Mouse (Mus musculus) layer of hippocampus, postnatal 10 days (tissue): ENCODE measurements around the gene Gm20605. TPM values are rescaled to one million over a fixed set of nuclear protein-coding genes. Genes with fewer than 3 reads are reported as not detected.
A peak's percentile ranks its signal among the peaks of the same experiment; 100 is the strongest.

Experiments
- DNase-seq, 2 experiments: peaks; one replicate each; pipeline ENCODE4 v3.0.0; 2021; ENCODE audit warnings: low spot score in 2 of 2
- long read RNA-seq: library from polyadenylated mRNA; stranded (forward); transcript quantifications from one replicate; pipeline ENCODE4 v2.0.0, GENCODE M21; 2023
- total RNA-seq, 2 experiments: library from RNA; stranded (reverse); gene quantifications; 2 replicates each; pipeline ENCODE4 v1.2.3; 2021

Gm20605 gene
- total RNA-seq: 1 to 10 TPM; 8.7 to 8.9 TPM
- long read RNA-seq, full-length matches to known transcripts: 1 of 9 reads
- long read RNA-seq, partial matches to known transcripts: 0 of 9 reads
- long read RNA-seq, other reads (novel, unspliced or antisense): 8 of 9 reads

- DNase-seq: peak; percentile 96 to 97
Measured at GRCm38 (mm10) chr5:137628498-137629305, at the start of gene Gm20605, which contains the start of the genes Fbxo24 and Lrch4. Gene Gm20605, plus strand, starts transcription at chr5:137629175. Gene Fbxo24, minus strand, starts transcription at chr5:137629002. Gene Lrch4, plus strand, starts transcription at chr5:137629121.

GRCm38 (mm10) chr5:137580246-137580645 is 48.7 kb upstream of the Gm20605 start:
- DNase-seq: no peak

GRCm38 (mm10) chr5:137582702-137583101 is 46.3 kb upstream of the Gm20605 start:
- no peak for DNase-seq

GRCm38 (mm10) chr5:137583670-137584169 is 45.3 kb upstream of the Gm20605 start:
- peak; percentile 64 to 75 for DNase-seq

- peak; percentile 67 to 75 for DNase-seq
Measured at GRCm38 (mm10) chr5:137584976-137585375, 44.0 kb upstream of the Gm20605 start.

GRCm38 (mm10) chr5:137590507-137590906 is 38.5 kb upstream of the Gm20605 start:
- no peak for DNase-seq

GRCm38 (mm10) chr5:137595921-137596320 is 33.1 kb upstream of the Gm20605 start:
- no peak for DNase-seq

GRCm38 (mm10) chr5:137596601-137597261 is 32.2 kb upstream of the Gm20605 start:
- no peak for DNase-seq

GRCm38 (mm10) chr5:137597625-137598024 is 31.4 kb upstream of the Gm20605 start:
- DNase-seq: no peak

GRCm38 (mm10) chr5:137598100-137598826 is 30.7 kb upstream of the Gm20605 start:
- no peak for DNase-seq

GRCm38 (mm10) chr5:137599600-137599999 is 29.4 kb upstream of the Gm20605 start:
- no peak for DNase-seq

- DNase-seq: no peak
Measured at GRCm38 (mm10) chr5:137600281-137600618, 28.7 kb upstream of the Gm20605 start.

GRCm38 (mm10) chr5:137600619-137601364 is 28.2 kb upstream of the Gm20605 start, which contains the start of gene Mospd3:
Gene Mospd3, minus strand, starts transcription at chr5:137601058.
- DNase-seq: peak; percentile 95 to 96

GRCm38 (mm10) chr5:137601365-137601729 is 27.6 kb upstream of the Gm20605 start:
- DNase-seq: no peak

- DNase-seq: no peak
Measured at GRCm38 (mm10) chr5:137607860-137608653, 20.9 kb upstream of the Gm20605 start.

GRCm38 (mm10) chr5:137608654-137609190 is 20.3 kb upstream of the Gm20605 start:
- no peak for DNase-seq

GRCm38 (mm10) chr5:137609292-137609691 is 19.7 kb upstream of the Gm20605 start:
- no peak for DNase-seq

GRCm38 (mm10) chr5:137610056-137610455 is 18.9 kb upstream of the Gm20605 start:
- no peak for DNase-seq

- DNase-seq: no peak
Measured at GRCm38 (mm10) chr5:137610548-137611244, 18.3 kb upstream of the Gm20605 start.
